Mouse (Mus musculus) limb, embryonic 13.5 days (tissue): Measurements from ENCODE around the gene Tmed6. TPM values are rescaled to one million over a fixed set of nuclear protein-coding genes. Genes with fewer than 3 reads are reported as not detected.
A peak's percentile ranks its signal among the peaks of the same experiment; 100 is the strongest.

Source experiments
- ATAC-seq: fragments of 200-750 bp; cut with Nextera tagmentation; 2 replicates; pipeline ENCODE4 v1.8.0; 2017; ENCODE audit warnings: low read depth, moderate number of reproducible peaks, moderate TSS enrichment; ENCODE audit not compliant: low FRiP score
- H3K27ac ChIP-seq: fragments of 300-500 bp; sonication (generic); 2 replicates; pipeline ENCODE4 v1.5.1; 2015; ENCODE audit warnings: inconsistent platforms, mild to moderate bottlenecking, moderate library complexity
- H3K27me3 ChIP-seq: fragments of 300-500 bp; sonication (generic); 2 replicates; pipeline ENCODE4 v1.6.1; 2015; ENCODE audit warnings: mild to moderate bottlenecking, inconsistent platforms
- H3K36me3 ChIP-seq: fragments of 300-500 bp; sonication (generic); 2 replicates; pipeline ENCODE4 v1.6.1; 2015; ENCODE audit warnings: inconsistent platforms, mild to moderate bottlenecking, moderate library complexity
- H3K4me1 ChIP-seq: fragments of 300-500 bp; sonication (generic); 2 replicates; pipeline ENCODE4 v1.6.1; 2015; ENCODE audit warnings: inconsistent platforms
- H3K4me2 ChIP-seq: fragments of 300-500 bp; sonication (generic); replicated peaks from 2 replicates; pipeline ENCODE4 v1.6.1; 2015; ENCODE audit warnings: inconsistent platforms, mild to moderate bottlenecking, moderate library complexity
- H3K4me3 ChIP-seq: fragments of 300-500 bp; sonication (generic); 2 replicates; pipeline ENCODE4 v1.5.1; 2015; ENCODE audit warnings: moderate library complexity, mild to moderate bottlenecking, inconsistent platforms
- H3K9ac ChIP-seq: fragments of 300-500 bp; sonication (generic); 2 replicates; pipeline ENCODE4 v1.6.1; 2015; ENCODE audit warnings: mild to moderate bottlenecking, inconsistent platforms
- H3K9me3 ChIP-seq: fragments of 300-500 bp; sonication (generic); 2 replicates; pipeline ENCODE4 v1.6.1; 2016; ENCODE audit warnings: inconsistent platforms
- WGBS: fragments of 180-500 bp; shearing (Covaris S2); methylation state at CpG from one replicate; pipeline ENCODE4 v1.1.7; 2015; 5-methylcytosine and 5-hydroxymethylcytosine counted together
- polyA plus RNA-seq: library from polyadenylated mRNA; unstranded; fragments of >200 nt; fragmentation: Nextera tagmentation; extraction: Ambion mirVana; gene quantifications from 2 replicates; pipeline ENCODE4 v1.2.1, GENCODE M21; 2015

The Tmed6 gene
- polyA plus RNA-seq, 1 experiment from 2014 or later: not detected

DNA sequence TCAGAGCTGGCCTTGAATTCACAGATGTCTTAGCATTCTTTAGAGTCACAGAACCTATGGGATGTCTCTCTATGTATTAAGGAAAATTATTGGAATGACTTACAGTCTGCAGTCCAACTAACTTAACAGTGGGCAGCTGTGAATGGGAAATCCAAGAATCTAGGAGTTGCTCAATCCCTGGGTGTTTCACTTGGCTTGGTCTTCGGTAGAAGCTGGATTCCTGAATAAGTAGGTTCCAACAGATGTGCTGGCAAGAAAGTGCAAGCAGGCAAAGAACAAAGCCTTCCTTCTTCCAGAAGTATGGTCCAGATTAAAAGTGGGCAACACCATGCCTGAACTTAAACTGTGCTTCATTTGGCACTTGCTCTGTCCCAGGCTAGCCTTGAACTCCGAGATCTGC, 35.2 kb upstream of the Tmed6 start:
- WGBS: 80% methylated on average over 2 of the region's 2 CpGs
- no peak overlapping the region for H3K4me3 ChIP-seq
- H3K9me3 ChIP-seq: no peaks in the 10 kb centered on the region
- H3K27ac ChIP-seq: no peak overlapping the region
- peaks cover 3% of the 10 kb centered on the region; the same call in 1 of the 2 replicates for H3K4me1 ChIP-seq
- H3K4me2 ChIP-seq: no peak overlapping the region
- ATAC-seq: no peak
- H3K27me3 ChIP-seq: no peaks in the 10 kb centered on the region
- H3K36me3 ChIP-seq: no peaks in the 10 kb centered on the region
- no peak overlapping the region for H3K9ac ChIP-seq

DNA sequence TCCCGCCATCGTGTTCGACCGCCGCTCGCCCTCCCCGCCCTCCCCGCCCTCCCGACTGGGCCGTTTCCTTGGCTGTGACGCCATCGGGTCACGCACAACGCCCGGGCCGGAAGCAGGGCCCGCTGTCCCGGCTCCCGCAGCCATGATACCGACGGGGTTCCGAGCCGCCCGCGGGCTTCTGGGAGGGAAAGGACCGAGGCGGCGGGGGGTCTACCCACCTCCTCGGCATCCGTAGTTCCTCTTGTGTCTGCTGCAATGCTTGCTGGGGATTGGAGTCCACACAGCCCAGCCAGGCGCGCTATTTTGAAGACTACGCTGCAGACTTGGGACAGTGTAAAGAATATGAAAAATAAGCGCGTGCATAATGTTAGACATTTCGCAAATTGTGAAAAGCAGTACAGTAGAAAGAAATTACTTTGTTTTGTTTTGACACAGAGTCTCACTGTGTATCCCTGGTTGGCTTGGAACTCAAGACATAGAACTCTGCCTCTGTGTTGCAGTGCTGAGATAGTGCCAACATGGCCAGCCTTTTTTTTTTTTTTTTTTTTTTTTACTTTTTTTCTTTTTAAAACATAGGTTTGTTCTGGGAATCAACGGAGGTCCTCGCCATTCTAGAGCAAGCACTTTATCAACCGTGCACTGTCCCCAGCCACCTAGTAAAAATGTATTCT, 31.1 kb upstream of the Tmed6 start, which contains the start of gene Terf2:
Terf2 (minus strand) TSS at position 182 of the 671 bp plus-strand sequence.
- peak within 1 kb of the TSS; percentile 88 for H3K4me3 ChIP-seq
- peak within 1 kb of the TSS; percentile 72 for H3K4me2 ChIP-seq
- peaks cover 27% of the 10 kb centered on the region for H3K36me3 ChIP-seq
- H3K27ac ChIP-seq: peak within 1 kb of the TSS; percentile 88
- 4% methylated on average over 39 of the region's 39 CpGs for WGBS
- peak within 1 kb of the TSS; percentile 87 for H3K9ac ChIP-seq
- no peaks in the 10 kb centered on the region for H3K9me3 ChIP-seq
- peak; percentile 97 for ATAC-seq
- no peaks in the 10 kb centered on the region for H3K27me3 ChIP-seq
- peaks cover 22% of the 10 kb centered on the region for H3K4me1 ChIP-seq

DNA sequence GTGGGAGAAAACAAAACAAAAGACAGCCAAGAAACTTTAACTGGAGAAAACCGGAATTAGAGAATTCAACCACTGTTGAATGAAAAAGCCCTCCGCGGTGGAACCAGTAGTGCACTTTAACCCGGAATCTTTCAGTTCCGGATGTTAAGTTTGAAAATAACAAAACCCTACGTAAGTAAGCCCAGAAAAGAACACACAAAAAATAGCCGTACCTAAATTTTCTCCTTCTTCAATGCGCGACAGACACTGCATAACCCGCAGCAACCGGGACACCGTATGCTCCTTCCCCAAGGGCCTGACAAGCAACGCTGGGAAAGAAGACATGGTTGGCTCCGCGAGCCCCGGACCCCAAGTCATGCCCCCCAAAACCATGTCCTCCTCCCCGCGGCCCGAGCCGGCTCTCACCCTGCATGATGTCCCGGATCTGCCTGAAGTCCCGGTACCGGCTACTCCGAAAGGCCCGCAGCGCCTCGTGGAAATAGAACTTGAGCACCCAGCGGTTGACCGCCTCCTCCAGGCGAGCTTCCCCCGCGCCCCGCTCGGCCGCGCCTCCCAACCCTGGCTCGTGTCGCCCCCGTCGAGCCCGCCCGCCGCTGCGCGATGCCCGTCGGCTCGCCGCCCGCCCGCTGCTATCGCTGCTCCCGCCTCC, 30.4 kb upstream of the Tmed6 start:
- peak; percentile 80; the same call in 1 of the 2 replicates for ATAC-seq
- peak overlapping the region; percentile 88 for H3K27ac ChIP-seq
- H3K4me3 ChIP-seq: peak overlapping the region; percentile 88
- peak overlapping the region; percentile 72 for H3K4me2 ChIP-seq
- H3K9ac ChIP-seq: peak overlapping the region; percentile 87
- peaks cover 32% of the 10 kb centered on the region for H3K36me3 ChIP-seq
- H3K9me3 ChIP-seq: no peaks in the 10 kb centered on the region
- H3K27me3 ChIP-seq: no peaks in the 10 kb centered on the region
- H3K4me1 ChIP-seq: peaks cover 22% of the 10 kb centered on the region
- under 1% methylated on average over 50 of the region's 53 CpGs for WGBS

DNA sequence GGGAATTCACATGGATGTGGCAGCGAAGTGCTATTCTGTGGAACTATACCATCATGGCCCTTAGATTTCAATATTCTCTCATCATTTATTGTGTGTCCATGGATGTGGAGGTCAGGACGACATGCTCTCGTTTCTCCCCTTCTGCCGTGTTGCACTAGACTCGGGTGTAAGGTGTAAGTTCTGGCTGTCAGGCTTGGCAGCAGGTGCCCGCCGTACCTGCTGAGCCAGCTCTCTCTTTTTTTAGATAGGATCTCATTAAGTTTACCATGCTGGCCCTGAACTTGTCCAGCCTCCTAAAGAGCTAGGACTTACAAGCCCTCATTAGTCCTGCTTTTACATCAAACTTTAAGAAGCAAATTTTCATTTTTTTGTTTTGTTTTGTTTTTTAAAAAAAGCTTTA, 25.1 kb upstream of the Tmed6 start:
- Histone ChIP-seq H3K9me3 (peaks cover 7% of the 10 kb centered on the region; the same call in 1 of the 2 replicates), H3K4me3 (no peak overlapping the region), H3K4me1 (peaks cover 19% of the 10 kb centered on the region), H3K4me2 (no peak overlapping the region), H3K9ac (no peak overlapping the region), H3K36me3 (peaks cover 78% of the 10 kb centered on the region), H3K27ac (no peak overlapping the region), H3K27me3 (no peaks in the 10 kb centered on the region)
- no peak for ATAC-seq
- 97% methylated on average over 7 of the region's 7 CpGs for WGBS

DNA sequence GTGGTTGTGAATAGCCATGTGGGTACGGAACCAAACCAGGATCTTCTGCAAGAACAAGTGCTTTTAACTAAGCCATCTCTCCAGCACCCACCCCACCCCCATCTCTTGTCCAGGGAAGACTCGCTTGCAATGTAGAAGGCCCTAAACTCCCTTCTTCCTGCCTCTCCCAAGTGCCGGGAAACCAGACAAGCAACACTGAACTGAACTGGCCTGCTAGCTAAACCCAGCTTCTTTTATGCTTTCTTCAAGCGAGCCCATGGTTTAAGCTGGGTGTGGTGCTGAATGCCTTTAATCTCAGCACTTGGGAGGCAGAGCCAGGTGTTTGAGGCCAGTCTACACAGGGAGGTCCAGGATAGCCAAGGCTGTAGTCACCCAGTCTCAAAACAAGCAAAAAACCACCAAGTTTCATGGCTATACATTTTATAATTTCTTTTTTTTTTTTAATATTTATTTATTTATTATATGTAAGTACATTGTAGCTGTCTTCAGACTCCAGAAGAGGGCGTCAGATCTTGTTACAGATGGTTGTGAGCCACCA, 23.2 kb upstream of the Tmed6 start:
- no peak overlapping the region for H3K4me2 ChIP-seq
- H3K4me1 ChIP-seq: no peaks in the 10 kb centered on the region
- H3K27me3 ChIP-seq: no peaks in the 10 kb centered on the region
- H3K4me3 ChIP-seq: no peak overlapping the region
- H3K9me3 ChIP-seq: peaks cover 7% of the 10 kb centered on the region; the same call in 1 of the 2 replicates
- H3K27ac ChIP-seq: no peak overlapping the region
- ATAC-seq: no peak
- H3K36me3 ChIP-seq: peaks cover 79% of the 10 kb centered on the region
- H3K9ac ChIP-seq: no peak overlapping the region
- WGBS: 98% methylated on average over 5 of the region's 5 CpGs

DNA sequence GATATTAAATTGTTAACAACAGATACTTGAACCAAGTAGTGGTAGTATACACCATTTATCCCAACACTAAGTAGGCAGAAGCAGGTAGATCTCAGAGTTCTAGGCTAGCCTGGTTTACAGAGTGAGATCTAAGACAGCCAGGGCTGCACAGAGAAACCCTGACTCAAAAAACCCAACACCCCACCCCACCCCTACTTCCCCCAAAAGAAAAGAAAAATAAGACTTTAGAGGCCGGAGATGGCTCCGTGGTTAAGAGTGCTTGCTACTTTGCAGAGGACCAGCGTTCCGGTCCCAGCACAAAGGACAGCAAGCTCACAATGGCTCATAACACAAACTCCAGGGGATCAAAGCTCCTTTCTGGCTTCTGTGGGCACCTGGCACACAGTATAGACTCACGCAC, 20.6 kb upstream of the Tmed6 start:
- Histone ChIP-seq H3K4me2 (no peak overlapping the region), H3K9ac (no peak overlapping the region), H3K4me1 (no peaks in the 10 kb centered on the region), H3K4me3 (no peak overlapping the region), H3K36me3 (peaks cover 81% of the 10 kb centered on the region), H3K27ac (no peak overlapping the region), H3K27me3 (no peaks in the 10 kb centered on the region), H3K9me3 (peaks cover 7% of the 10 kb centered on the region; the same call in 1 of the 2 replicates)
- no peak for ATAC-seq
- over 99% methylated on average over 5 of the region's 5 CpGs for WGBS

DNA sequence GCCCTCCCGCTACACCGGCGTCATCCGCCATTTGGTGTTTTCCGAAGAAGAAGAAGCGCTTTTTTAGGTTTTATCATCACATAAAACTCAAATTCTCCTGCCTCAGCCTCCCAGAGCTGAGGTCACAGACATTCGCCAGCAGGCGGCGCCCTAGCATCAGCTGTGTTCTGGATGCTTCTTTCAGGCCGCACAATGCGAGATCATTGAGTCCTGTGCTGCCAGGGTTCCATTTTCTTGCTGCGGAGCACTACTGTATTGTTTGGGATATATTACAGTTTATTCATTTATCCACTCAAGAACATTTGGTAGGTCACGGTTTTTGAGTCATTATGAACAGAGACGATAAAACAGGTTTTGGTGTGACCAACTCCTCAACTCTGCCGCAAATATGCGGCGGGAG, 19.9 kb upstream of the Tmed6 start:
- H3K4me3 ChIP-seq: no peak overlapping the region
- H3K9ac ChIP-seq: no peak overlapping the region
- ATAC-seq: no peak
- H3K36me3 ChIP-seq: peaks cover 81% of the 10 kb centered on the region
- no peaks in the 10 kb centered on the region for H3K27me3 ChIP-seq
- H3K4me1 ChIP-seq: no peaks in the 10 kb centered on the region
- no peak overlapping the region for H3K27ac ChIP-seq
- no peak overlapping the region for H3K4me2 ChIP-seq
- WGBS: 96% methylated on average over 17 of the region's 17 CpGs
- H3K9me3 ChIP-seq: peaks cover 7% of the 10 kb centered on the region; the same call in 1 of the 2 replicates

DNA sequence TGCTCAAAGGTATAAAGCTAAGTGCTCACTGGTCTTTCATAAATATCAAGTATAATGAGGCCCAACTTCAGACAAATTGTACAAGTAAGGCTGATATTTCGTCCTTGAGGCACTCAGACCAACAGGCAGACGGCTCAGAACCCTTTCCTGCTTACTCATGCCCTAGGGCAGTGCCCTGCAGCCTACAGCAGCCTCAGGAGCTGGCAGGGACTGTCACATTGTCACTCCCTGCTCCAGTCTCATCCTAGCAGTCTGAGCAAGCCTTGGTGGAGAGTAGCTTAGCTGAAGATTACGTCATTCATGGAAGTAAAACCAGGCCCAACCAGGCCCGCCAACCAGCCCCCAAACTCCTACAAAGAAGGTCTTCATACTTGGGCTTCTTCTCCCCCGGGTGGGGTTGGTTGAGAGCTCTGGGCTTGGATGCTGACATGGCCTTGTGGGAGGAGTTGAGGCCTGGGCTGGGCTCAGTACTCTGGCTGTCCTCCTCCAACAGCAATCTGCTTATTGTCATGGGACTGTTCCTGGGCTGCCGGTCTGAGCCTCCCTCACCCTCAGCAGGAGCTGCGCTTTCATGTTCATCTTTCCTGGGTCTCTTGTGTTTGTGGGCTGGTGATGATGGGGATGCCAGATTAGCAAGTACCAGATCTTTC, 10.9 kb upstream of the Tmed6 start:
- no peak overlapping the region for H3K4me3 ChIP-seq
- H3K9me3 ChIP-seq: no peaks in the 10 kb centered on the region
- H3K36me3 ChIP-seq: peaks cover 98% of the 10 kb centered on the region
- H3K27ac ChIP-seq: no peak overlapping the region
- H3K27me3 ChIP-seq: no peaks in the 10 kb centered on the region
- WGBS: 87% methylated on average over 7 of the region's 7 CpGs
- H3K4me2 ChIP-seq: no peak overlapping the region
- no peaks in the 10 kb centered on the region for H3K4me1 ChIP-seq
- H3K9ac ChIP-seq: no peak overlapping the region
- ATAC-seq: no peak

DNA sequence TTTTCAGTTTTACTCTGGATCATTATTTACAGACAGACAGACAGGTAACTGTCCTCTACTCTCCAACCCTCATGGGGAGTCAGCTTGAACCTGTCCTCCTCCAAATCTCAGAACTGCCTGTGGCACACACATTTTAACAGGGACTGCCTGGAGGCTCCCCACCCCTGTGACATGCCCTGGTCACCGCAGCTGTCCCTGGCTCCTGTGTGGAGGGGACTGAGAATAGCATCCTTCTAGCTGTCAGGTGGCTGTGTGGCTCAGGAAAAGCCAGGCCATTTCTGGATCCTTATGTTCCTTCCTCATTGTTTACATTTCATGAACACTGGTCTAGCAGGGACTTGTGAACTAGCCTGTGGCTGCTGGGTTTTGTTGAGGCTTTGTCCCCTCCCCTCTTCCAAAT, 8.7 kb upstream of the Tmed6 start:
- peaks cover 97% of the 10 kb centered on the region for H3K36me3 ChIP-seq
- H3K4me3 ChIP-seq: no peak overlapping the region
- H3K27ac ChIP-seq: no peak overlapping the region
- H3K27me3 ChIP-seq: no peaks in the 10 kb centered on the region
- no peak overlapping the region for H3K4me2 ChIP-seq
- H3K9ac ChIP-seq: no peak overlapping the region
- no peak for ATAC-seq
- 75% methylated on average over 1 of the region's 1 CpGs for WGBS
- H3K4me1 ChIP-seq: no peaks in the 10 kb centered on the region
- H3K9me3 ChIP-seq: no peaks in the 10 kb centered on the region

DNA sequence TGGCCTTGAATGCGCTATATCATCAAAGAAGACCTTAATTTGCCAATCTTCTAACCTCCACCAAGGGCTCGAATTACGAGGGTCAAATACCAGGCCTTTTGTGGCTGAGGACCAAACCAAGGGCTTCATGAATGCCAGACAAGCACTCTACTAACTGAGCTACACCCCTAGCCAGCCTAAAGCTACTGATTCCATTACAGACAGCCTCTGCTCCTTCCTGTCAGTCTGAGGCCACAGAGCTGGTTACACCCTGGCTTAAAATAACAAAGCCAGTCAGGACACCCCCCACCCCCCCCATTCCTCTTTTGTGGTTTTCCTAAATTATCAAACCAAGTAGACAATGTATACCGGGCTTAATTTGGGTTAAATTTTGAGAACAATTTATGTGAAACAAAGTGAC, 8.3 kb upstream of the Tmed6 start:
- H3K9me3 ChIP-seq: no peaks in the 10 kb centered on the region
- ATAC-seq: no peak
- no peaks in the 10 kb centered on the region for H3K27me3 ChIP-seq
- no peak overlapping the region for H3K4me2 ChIP-seq
- WGBS: 77% methylated on average over 4 of the region's 4 CpGs
- no peak overlapping the region for H3K4me3 ChIP-seq
- no peaks in the 10 kb centered on the region for H3K4me1 ChIP-seq
- peaks cover 97% of the 10 kb centered on the region for H3K36me3 ChIP-seq
- no peak overlapping the region for H3K27ac ChIP-seq
- H3K9ac ChIP-seq: no peak overlapping the region

DNA sequence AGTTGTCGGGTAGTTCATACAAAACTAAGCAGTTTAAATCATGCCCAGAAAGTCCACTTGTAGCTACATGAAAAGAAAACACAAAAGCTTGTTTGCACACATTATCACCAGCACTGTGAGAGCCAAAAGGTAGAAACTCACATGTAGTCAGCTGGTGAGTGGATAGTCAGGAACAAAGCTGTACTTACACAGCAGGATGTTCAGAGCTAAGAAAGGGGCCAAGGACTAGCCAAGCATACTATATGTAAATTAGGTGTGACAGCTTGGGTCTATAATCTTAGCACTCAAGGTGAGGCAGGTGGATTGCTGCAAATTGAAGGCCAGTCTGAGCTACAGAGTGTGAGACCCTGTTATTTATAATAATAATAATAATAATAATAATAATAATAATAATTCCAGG, 2.8 kb downstream of the Tmed6 start:
- 84% methylated on average over 1 of the region's 1 CpGs for WGBS
- Histone ChIP-seq H3K27me3 (no peaks in the 10 kb centered on the region), H3K4me1 (peaks cover 5% of the 10 kb centered on the region), H3K9me3 (no peaks in the 10 kb centered on the region), H3K9ac (no peak overlapping the region), H3K4me2 (no peak overlapping the region), H3K27ac (no peak overlapping the region), H3K4me3 (no peak overlapping the region), H3K36me3 (peaks cover 22% of the 10 kb centered on the region)
- ATAC-seq: no peak

DNA sequence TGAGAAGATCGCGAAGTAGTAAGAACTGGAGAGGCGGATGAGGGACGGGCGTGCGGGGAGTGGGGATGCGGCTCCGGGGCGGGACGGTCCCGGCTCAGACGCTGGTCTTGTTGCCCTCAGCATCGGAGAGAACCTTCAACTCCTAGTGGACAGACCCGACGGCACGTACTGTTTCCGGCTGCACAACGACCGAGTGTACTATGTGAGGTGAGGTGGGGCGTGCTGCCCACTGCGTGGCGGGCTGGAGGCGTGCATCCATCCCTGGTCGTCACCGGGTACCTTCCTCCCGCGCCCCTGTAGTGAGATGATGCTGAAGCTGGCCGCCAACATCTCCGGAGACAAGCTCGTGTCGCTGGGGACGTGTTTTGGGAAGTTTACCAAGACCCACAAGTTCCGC, 8.5 kb downstream of the Tmed6 start:
- no peaks in the 10 kb centered on the region for H3K9me3 ChIP-seq
- H3K27me3 ChIP-seq: no peaks in the 10 kb centered on the region
- H3K36me3 ChIP-seq: peaks cover 53% of the 10 kb centered on the region
- peak overlapping the region; percentile 100 for H3K4me3 ChIP-seq
- H3K4me1 ChIP-seq: peaks cover 16% of the 10 kb centered on the region
- peak overlapping the region; percentile 33; the same call in 1 of the 2 replicates for H3K27ac ChIP-seq
- peak overlapping the region; percentile 94 for H3K9ac ChIP-seq
- 1% methylated on average over 33 of the region's 33 CpGs for WGBS
- ATAC-seq: peak; percentile 67
- peak overlapping the region; percentile 97 for H3K4me2 ChIP-seq
